Mouse (Mus musculus) CD4-positive, CD25-positive, alpha-beta regulatory T cell (primary cell): ENCODE measurements around the gene Suco. TPM values are rescaled to one million over a fixed set of nuclear protein-coding genes. Genes with fewer than 3 reads are reported as not detected.

ENCODE experiments used
- polyA plus RNA-seq: library from polyadenylated mRNA; unstranded; fragments of 100-300 nt; shearing (Covaris generic); gene quantifications from one replicate; pipeline ENCODE4 v1.2.1, GENCODE M21; 2017

Gene Suco
- polyA plus RNA-seq: 48.2 TPM

GRCm38 (mm10) chr1:161876553-161877447 is at the start of gene Suco:
Gene Suco, minus strand, starts transcription at chr1:161876682.

DNA sequence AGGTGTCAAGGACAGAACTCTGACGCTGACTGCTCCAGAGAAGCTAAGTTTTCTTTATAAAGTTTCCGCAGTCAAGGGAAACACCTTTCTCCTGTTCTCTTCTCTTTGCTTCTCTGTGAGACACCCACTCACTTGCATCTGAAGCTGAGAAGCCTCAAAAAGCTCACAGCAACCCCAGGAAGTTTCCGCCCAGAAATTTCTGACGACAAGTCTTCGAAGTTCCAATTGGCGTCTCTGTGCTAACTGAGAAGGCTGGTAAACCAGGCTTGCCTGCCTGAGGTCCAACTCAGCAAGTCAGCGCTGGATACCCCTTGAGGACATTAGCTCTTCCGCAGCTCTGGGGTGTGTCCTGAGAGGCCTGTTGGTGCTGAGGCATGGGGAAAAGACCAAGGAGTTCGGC is 88.1 kb downstream of the Suco start, which contains the start of gene Fasl:
Fasl (minus strand) TSS at position 157 of the 400 bp plus-strand sequence.

Other genes starting within 250 kb of the Suco start
- 8.3 TPM for gene Fasl, start 88.2 kb downstream of the Suco start, polyA plus RNA-seq
- 29.8 TPM for gene Pigc, start 92.5 kb upstream of the Suco start, polyA plus RNA-seq
- not detected for gene 4930558K02Rik, start 103.0 kb upstream of the Suco start, polyA plus RNA-seq